Mouse (Mus musculus) myocyte (in vitro differentiated cells): ENCODE measurements around the gene Fbxo47. TPM values are rescaled to one million over a fixed set of nuclear protein-coding genes. Genes with fewer than 3 reads are reported as not detected.

Experiments
- H3K27me3 ChIP-seq: one replicate; pipeline ENCODE4 v1.6.1; 2011; ENCODE audit not compliant: control insufficient read depth, insufficient read depth, insufficient read length
- H3K36me3 ChIP-seq: one replicate; pipeline ENCODE4 v1.6.1; 2011; ENCODE audit not compliant: control insufficient read depth, insufficient read depth
- H3K4me2 ChIP-seq: one replicate; pipeline ENCODE4 v1.6.1; 2011; ENCODE audit warnings: low read depth, control low read depth
- H3K4me3 ChIP-seq: one replicate; pipeline ENCODE4 v1.5.1; 2011; ENCODE audit warnings: mild to moderate bottlenecking, control low read depth, moderate library complexity
- H3K79me2 ChIP-seq: one replicate; pipeline ENCODE4 v1.6.1; 2011; ENCODE audit not compliant: control insufficient read depth, insufficient read depth
- H3ac ChIP-seq: one replicate; pipeline ENCODE4 v1.6.1; 2011; ENCODE audit not compliant: control insufficient read depth, insufficient read length
- CEBPB ChIP-seq: IDR thresholded peaks from 2 replicates; pipeline ENCODE4 v1.6.1; 2011; ENCODE audit warnings: mild to moderate bottlenecking, moderate library complexity; ENCODE audit not compliant: poor library complexity, insufficient read depth, severe bottlenecking
- E2F4 ChIP-seq: IDR thresholded peaks from one replicate; pipeline ENCODE4 v1.6.1; 2011; ENCODE audit warnings: mild to moderate bottlenecking, control low read depth, moderate library complexity; ENCODE audit not compliant: insufficient read depth
- MAX ChIP-seq: IDR thresholded peaks from one replicate; pipeline ENCODE4 v1.6.1; 2011; ENCODE audit warnings: low read depth, mild to moderate bottlenecking, control low read depth
- MYOD1 ChIP-seq, 3 experiments: IDR thresholded peaks; one replicate each; pipeline ENCODE4 v1.6.1; 2011; ENCODE audit warnings: control low read depth in 2 of 3, low read depth in 2 of 3, mild to moderate bottlenecking in 2 of 3, moderate library complexity in 1 of 3; ENCODE audit not compliant: insufficient read length in 2 of 3, control insufficient read depth in 1 of 3
- MYOG ChIP-seq, 3 experiments: IDR thresholded peaks; one replicate each; pipeline ENCODE4 v1.6.1; 2011; ENCODE audit warnings: control low read depth in 2 of 3, low read depth in 2 of 3, mild to moderate bottlenecking in 2 of 3; ENCODE audit not compliant: insufficient read length in 2 of 3, control insufficient read depth in 1 of 3, insufficient read depth in 1 of 3
- POLR2A ChIP-seq: IDR thresholded peaks from one replicate; pipeline ENCODE4 v1.6.1; 2011; ENCODE audit warnings: low read depth, mild to moderate bottlenecking, control low read depth, moderate library complexity; ENCODE audit not compliant: insufficient read length
- POLR2AphosphoS2 ChIP-seq: IDR thresholded peaks from one replicate; pipeline ENCODE4 v1.6.1; 2011; ENCODE audit warnings: low read depth, control low read depth; ENCODE audit not compliant: insufficient read length
- REST ChIP-seq: IDR thresholded peaks from one replicate; pipeline ENCODE4 v1.6.1; 2011; ENCODE audit warnings: mild to moderate bottlenecking, control low read depth, moderate library complexity; ENCODE audit not compliant: insufficient read depth, insufficient read length
- SRF ChIP-seq: IDR thresholded peaks from one replicate; pipeline ENCODE4 v1.6.1; 2011; ENCODE audit warnings: low read depth; ENCODE audit not compliant: control insufficient read depth, insufficient read length
- TCF12 ChIP-seq: IDR thresholded peaks from one replicate; pipeline ENCODE4 v1.6.1; 2011; ENCODE audit warnings: mild to moderate bottlenecking, control low read depth; ENCODE audit not compliant: poor library complexity, insufficient read depth, severe bottlenecking
- TCF3 ChIP-seq: IDR thresholded peaks from one replicate; pipeline ENCODE4 v1.6.1; 2011; ENCODE audit warnings: low read depth, control low read depth; ENCODE audit not compliant: insufficient read length
- USF1 ChIP-seq: IDR thresholded peaks from one replicate; pipeline ENCODE4 v1.6.1; 2011; ENCODE audit warnings: low read depth, mild to moderate bottlenecking, control low read depth, moderate library complexity
- polyA plus RNA-seq: library from polyadenylated mRNA; unstranded; fragments of >200 nt; fragmentation: generic; extraction: Trizol; gene quantifications from one replicate; pipeline ENCODE4 v1.2.1, GENCODE M21; 2012; ENCODE audit warnings: missing spikeins

The Fbxo47 gene
- polyA plus RNA-seq, 1 experiment, result 0.32 TPM

DNA sequence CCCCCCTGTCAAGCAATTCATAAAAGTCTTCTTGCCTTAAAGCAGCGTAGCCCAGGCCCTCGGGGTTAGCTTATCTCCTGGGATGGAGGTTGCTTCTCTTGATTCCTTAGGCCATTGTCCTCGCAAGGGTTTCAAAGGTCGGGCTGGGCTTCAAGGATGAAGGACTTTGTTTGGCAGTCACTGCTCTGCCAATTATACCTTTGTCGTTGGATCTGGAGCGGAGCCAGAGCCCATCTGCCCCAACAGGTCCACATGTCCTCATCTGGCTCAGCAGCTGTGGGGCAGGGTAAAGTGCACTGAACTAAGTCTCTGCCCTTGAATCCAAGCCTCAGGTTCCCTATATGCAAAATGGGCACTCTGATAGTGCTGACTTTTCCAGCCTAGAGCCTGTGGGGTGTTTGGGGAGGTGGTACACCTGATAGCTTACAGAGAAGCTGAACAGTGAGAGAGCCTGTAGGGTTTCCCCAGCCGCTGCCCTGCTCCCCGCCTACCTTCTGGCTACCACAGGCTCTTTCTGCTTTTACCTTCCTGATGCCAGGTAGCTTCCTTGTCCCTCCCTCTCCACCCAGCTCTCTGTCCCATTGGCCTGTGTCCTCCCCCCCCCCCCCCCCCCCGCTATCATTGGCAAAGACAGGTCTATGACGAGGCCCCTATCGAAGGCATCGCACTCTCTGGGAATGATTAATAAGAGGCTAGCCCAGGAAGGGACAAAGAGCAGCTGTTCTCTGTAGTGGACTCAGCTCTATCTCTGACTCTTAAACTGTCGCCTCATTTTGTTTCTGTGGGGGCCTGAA, 72.2 kb downstream of the Fbxo47 start:
- Histone ChIP-seq H3K27me3 (no peaks in the 10 kb centered on the region), H3K4me3 (no peak overlapping the region), H3ac (no peak overlapping the region), H3K79me2 (peaks cover 80% of the 10 kb centered on the region), H3K4me2 (no peak overlapping the region), H3K36me3 (peaks cover 8% of the 10 kb centered on the region)
- TF ChIP-seq E2F4 (no peak), USF1 (no peak), MYOD1 (IDR thresholded peaks at IDR 0.05; ENCODE audit: control insufficient read depth in 1 of 3, insufficient read length in 2 of 3, low read depth in 2 of 3) (peak in 1 of 3 experiments; percentile 44), MYOG (IDR thresholded peaks at IDR 0.05; ENCODE audit: control insufficient read depth in 1 of 3, insufficient read depth in 1 of 3, insufficient read length in 2 of 3, low read depth in 2 of 3) (no peak), MAX (no peak), POLR2A (no peak)

DNA sequence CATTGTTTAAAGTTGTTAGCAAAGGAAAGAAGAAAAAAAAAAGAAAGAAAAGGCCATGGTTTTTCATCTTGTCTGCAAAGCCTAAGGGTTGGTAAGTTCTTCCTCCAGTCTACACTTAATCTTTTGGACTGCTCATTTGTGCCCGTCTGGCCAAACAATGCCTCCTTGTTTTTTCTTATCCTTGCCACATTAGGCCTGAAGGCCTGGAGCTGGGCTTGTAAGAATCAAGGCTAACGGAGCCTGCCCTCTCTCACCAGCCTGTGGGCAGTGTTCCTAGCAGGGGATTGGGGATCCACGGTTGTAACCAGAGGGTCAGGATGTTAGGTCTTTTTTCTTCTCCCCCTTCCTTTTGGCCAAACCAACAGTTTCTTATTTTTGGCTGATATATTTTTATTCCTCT, 73.0 kb downstream of the Fbxo47 start:
- H3K4me2 ChIP-seq, result no peak overlapping the region
- H3K4me3 ChIP-seq, result no peak overlapping the region
- H3ac ChIP-seq, result no peak overlapping the region
- H3K27me3 ChIP-seq, result no peaks in the 10 kb centered on the region
- TF ChIP-seq USF1 (no peak), TCF12 (no peak), E2F4 (no peak), CEBPB (no peak)
- H3K79me2 ChIP-seq, result peaks cover 84% of the 10 kb centered on the region
- H3K36me3 ChIP-seq, result peaks cover 9% of the 10 kb centered on the region

DNA sequence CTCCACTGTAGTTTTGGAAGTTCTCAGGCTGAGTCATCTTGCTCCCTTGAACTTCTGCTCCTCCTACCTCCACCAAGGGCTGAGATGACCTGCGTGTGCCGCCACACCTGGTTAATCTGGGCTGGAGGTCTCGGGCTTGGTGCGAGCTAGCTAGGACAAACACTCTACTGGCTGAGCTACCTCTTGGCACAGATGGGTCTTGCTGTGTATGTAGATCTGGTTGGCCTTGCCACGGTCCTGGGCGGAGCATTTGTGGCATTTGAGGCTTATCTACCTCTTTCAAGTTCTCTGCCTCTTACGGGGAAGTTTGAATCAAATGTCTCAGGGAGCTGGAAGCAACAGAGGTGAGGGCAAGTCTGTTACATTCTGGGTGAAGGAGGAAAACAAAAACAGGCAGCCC, 73.6 kb downstream of the Fbxo47 start:
- H3K79me2 ChIP-seq, result peaks cover 84% of the 10 kb centered on the region
- peaks cover 9% of the 10 kb centered on the region for H3K36me3 ChIP-seq
- no peak overlapping the region for H3K4me3 ChIP-seq
- TF ChIP-seq MYOG (IDR thresholded peaks at IDR 0.05; ENCODE audit: control insufficient read depth in 1 of 3, insufficient read depth in 1 of 3, insufficient read length in 2 of 3, low read depth in 2 of 3), result no peak
- no peak for TF ChIP-seq SRF
- no peak for TF ChIP-seq MYOD1 (IDR thresholded peaks at IDR 0.05; ENCODE audit: control insufficient read depth in 1 of 3, insufficient read length in 2 of 3, low read depth in 2 of 3)
- no peak for TF ChIP-seq POLR2AphosphoS2
- TF ChIP-seq TCF3, result no peak
- no peak for TF ChIP-seq TCF12
- no peak overlapping the region for H3K4me2 ChIP-seq
- no peak overlapping the region for H3ac ChIP-seq
- no peaks in the 10 kb centered on the region for H3K27me3 ChIP-seq

DNA sequence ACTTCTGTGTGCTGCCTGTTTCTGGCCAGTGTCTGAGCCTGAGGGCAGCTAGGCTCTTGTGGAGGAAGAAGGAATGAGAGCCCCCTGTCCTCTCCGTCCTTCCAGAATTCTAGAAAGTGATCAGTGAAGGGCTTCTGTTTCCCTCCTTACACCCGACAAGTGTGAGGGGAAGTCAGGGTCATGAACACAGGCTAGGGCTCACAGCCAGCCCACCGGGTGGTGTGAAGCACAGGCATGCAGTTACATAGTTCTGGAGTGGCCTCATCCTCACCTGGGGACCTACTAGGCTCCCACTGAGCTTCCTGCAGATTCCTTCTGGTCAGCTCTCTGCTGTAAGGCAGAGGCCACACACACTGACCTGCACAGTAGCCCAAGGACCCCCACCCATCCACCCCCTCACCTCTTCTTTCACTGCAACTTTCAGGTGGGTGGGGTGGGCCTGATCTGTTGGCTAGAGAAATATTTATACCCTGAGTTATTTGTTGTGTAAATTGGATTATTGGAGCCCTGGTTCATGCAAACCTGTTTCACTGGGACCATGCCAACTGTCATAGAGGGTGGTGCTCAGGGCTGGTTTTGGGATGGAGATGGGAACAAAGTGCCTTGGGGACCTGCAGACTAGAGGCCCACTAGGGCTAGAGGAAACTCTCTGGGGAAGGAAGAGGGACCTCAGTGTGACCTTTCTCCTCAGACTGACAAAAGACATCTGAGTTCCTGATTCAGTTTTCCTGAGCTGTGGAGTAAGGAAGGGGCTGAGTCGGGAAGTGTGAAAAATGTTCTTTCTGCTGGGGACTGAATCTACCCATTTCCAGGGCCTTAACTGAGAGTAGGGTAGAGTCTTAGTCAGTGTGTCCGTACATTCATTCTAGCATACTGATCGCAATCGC, 74.5 kb downstream of the Fbxo47 start:
- no peaks in the 10 kb centered on the region for H3K27me3 ChIP-seq
- peak overlapping the region; percentile 38 for H3K4me2 ChIP-seq
- H3K79me2 ChIP-seq, result peaks cover 84% of the 10 kb centered on the region
- H3K4me3 ChIP-seq, result no peak overlapping the region
- no peak for TF ChIP-seq TCF3
- no peak for TF ChIP-seq CEBPB
- no peak for TF ChIP-seq E2F4
- no peak for TF ChIP-seq MAX
- no peak for TF ChIP-seq POLR2A
- no peak for TF ChIP-seq REST
- no peak for TF ChIP-seq SRF
- no peak for TF ChIP-seq TCF12
- no peak for TF ChIP-seq POLR2AphosphoS2
- H3K36me3 ChIP-seq, result peaks cover 9% of the 10 kb centered on the region
- no peak overlapping the region for H3ac ChIP-seq

DNA sequence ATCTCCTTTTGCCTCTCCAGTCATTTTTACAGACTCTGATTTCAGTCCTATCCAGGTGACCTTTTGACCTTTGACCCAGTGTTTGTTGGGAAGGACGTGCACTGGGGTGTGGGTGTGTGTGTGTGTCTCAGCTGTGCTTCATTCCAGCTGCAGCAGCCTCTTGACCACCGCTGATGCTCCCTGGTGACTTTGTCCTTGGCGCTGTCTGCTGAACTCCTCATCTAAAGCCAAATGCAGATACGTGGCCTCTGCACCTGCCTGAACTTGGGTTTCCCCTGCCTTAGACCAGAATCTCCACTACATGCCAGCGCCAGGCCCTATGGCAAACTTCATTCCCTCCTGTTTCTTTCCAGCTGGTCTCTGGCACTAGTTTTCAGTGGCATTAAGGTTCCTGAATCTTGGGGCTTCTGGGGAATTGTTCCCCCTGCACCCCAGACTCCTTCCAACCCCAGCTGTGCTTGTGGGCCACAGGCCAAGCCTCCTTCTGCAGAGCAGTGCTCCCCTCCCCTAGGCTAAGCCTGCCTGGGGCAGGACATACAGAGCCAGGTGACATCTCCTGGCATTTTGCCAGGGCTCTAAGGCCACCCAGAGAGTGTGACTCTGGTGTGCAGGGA, 75.2 kb downstream of the Fbxo47 start:
- H3ac ChIP-seq, result no peak overlapping the region
- H3K4me2 ChIP-seq, result peak overlapping the region; percentile 38
- no peaks in the 10 kb centered on the region for H3K27me3 ChIP-seq
- H3K36me3 ChIP-seq, result peaks cover 9% of the 10 kb centered on the region
- H3K4me3 ChIP-seq, result no peak overlapping the region
- H3K79me2 ChIP-seq, result peaks cover 90% of the 10 kb centered on the region
- TF ChIP-seq POLR2AphosphoS2 (no peak), MAX (no peak), SRF (no peak), MYOG (IDR thresholded peaks at IDR 0.05; ENCODE audit: control insufficient read depth in 1 of 3, insufficient read depth in 1 of 3, insufficient read length in 2 of 3, low read depth in 2 of 3) (peak in 2 of 3 experiments; percentile 38 to 77), MYOD1 (IDR thresholded peaks at IDR 0.05; ENCODE audit: control insufficient read depth in 1 of 3, insufficient read length in 2 of 3, low read depth in 2 of 3) (peak in 2 of 3 experiments; percentile 63 to 68), CEBPB (no peak)
